Mouse (Mus musculus) heart, adult 9 months (tissue): ENCODE measurements around the gene Defb15.
"Not testable (repeated sequence)": the region's sequence is repeated elsewhere in the genome, so short reads cannot be mapped to it uniquely, and the experiment has no call there.

Source experiments
- DNase-seq, 2 experiments: peaks; one replicate each; pipeline ENCODE4 v3.0.0; 2022; ENCODE audit warnings: low spot score in 2 of 2

The Defb15 gene

DNA sequence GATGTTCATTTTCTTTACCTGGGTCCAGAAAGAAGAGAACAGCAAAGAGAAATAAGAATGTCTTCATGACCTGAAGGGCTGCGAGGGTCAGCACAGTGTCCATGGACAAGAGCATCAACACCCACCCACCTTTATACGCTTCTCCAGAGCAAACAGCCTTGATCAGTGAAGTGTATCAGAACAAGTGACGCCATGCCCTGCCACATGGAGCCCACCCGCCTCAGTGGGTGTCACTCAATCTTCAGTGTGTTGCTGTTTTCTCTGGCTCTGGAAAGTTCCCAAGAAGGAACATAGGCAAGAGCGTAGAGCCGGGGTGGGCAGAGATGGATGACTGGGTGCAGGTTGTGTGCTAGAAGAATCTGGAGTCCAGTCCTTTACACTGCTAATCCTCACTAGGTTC, at the start of gene Defb15:
Gene Defb15, minus strand, starts transcription at position 101 of the 400 bp plus-strand sequence.
- no peak for DNase-seq

DNA sequence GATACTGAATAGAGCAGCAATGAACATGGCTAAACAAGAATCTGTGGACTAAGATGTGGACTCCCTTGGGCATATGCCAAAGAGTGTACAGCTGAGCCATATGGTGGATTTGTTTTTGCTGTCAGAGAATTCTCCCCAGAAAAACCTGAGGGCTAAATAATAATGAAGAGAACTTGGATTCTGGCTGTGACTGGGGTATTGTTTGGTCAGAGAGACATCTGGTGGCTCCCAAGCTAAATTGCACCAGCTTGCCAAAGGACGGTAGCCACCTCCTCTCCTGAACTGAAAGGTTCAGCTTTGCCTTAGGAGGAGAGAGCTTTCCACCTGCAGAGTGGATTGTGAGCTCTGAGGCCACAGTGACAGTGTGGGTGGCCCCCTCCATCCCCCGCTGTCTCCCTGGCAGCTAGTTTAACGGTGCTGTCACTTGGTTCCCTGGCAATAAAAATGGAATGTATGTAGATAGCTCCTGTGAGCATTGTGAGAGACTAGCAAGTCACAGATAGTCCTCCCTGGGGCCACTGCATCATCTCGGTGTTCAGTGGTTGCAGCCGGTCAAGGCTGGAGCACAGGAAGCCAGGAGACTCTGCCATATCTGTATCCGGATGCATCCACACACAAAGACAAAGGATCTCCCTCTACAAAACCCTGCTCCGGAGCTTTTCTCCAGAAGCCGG, 49.3 kb upstream of the Defb15 start:
- DNase-seq, result no peak

DNA sequence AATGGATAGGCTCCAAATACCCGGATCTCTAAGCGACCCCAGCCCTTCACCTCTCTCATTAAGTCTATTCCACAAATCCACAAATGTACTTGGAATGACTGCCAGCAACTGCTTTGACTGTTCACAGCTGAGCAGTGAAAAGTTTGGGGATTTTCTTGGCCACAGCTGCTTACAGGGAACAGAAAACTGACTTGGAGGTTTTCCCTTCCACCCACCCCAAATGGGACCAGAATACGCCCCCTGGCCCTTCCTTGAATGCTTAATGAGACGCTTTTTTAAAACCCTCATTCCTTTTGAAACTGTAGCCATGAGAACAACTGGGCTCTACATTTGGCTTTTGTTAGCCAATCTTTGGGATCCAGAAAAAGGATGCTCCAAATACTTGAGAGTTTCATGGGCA, 45.7 kb upstream of the Defb15 start:
- DNase-seq, result no peak

DNA sequence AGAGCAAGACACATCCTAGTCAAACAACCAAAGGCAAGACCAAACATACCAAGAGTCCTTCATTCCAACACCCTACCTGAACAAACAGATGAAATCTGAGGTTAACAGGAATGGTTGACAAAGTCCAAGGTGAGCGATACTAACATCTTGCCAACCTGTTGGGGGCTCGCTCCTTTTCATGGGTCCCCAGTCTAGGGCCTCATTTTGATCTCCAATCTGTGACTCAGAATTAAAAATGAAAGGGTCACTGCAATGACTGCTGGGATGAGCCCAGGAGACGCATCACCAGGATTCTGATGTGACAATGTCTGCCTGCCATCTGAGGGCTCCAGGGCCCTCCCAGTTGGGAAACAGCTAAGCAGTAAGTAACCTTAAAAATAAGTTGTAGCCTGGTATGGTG, 37.0 kb upstream of the Defb15 start, which contains the start of gene Ccdc70:
Gene Ccdc70, plus strand, starts transcription at position 301 of the 400 bp plus-strand sequence.
- no peak for DNase-seq

DNA sequence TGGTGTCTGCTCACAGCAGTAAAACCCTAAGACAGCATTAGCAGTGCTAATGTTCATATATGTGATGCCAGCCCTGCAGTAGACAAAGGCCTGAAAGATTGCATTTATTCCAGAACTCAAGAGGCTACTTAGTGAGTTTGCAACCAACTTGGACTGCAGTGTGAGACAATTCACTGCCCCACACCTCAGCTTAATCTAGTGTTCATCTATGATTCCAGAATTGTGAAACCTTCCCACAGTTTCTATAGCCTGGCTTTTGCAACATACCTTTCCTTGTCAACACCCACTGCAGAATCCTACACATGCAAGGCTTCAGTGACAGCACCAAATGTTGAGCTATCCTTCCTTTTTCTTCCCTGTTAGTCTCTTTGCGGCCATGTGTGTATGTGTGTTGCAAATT, 34.1 kb upstream of the Defb15 start:
- DNase-seq, result no peak

DNA sequence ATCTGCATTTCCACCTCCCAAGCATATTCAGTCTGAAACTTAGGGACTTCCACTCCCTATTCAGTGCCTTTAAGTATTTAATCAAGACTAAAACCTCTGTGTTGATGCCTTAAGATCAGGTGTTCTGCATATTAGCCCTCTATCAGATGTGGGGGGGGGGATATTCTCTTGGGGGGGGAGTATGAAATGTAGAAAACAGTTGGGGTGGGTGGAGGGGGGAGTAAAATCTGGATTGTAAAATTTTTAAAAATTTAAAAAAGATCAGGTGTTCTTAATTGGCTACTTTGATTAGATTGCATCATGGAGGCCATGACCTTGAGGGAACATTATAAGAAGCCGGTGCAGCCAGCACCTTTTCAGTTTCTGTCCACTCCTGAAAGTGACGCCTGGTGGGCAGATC, 25.9 kb upstream of the Defb15 start, which contains the start of gene Fam90a1a:
Gene Fam90a1a, plus strand, starts transcription at position 301 of the 400 bp plus-strand sequence.
- no peak for DNase-seq

DNA sequence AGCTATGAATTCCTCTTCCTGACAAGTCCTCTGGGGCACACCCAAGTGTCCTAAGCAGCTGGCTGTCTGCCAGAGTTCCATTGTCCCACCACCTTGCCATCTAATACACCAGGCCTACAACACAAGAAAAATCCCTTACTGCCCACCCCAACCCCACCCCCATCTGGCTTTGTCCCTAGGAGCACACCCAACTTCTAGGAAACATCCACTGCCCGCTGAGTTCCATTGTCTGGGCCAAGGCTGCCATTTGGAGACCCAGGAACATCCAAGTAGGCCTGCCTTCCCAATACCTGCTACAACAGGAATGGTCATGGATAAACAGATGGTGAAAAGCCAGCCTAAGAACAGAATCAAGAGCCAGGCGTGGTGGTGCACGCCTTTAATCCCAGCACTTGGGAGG, 23.8 kb upstream of the Defb15 start:
- no peak for DNase-seq

DNA sequence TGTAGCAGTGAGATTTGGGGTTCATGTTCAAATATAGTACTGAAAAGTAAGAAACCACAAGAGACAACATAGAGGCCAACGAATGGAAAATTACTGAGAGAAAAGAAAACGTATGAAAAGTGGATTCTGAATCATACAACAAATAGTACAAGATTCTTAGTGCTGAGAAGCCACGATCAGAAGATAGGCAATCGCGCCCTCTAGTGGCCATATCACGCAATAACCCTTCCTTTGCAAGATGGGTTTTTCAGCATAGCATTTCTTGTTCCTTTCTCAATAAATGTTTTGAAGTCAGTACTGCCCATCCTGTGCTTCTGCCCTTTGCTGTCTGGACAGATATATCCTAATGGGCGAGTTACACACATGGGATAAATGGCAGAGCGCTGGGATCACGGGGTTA, 22.8 kb upstream of the Defb15 start:
- no peak for DNase-seq

DNA sequence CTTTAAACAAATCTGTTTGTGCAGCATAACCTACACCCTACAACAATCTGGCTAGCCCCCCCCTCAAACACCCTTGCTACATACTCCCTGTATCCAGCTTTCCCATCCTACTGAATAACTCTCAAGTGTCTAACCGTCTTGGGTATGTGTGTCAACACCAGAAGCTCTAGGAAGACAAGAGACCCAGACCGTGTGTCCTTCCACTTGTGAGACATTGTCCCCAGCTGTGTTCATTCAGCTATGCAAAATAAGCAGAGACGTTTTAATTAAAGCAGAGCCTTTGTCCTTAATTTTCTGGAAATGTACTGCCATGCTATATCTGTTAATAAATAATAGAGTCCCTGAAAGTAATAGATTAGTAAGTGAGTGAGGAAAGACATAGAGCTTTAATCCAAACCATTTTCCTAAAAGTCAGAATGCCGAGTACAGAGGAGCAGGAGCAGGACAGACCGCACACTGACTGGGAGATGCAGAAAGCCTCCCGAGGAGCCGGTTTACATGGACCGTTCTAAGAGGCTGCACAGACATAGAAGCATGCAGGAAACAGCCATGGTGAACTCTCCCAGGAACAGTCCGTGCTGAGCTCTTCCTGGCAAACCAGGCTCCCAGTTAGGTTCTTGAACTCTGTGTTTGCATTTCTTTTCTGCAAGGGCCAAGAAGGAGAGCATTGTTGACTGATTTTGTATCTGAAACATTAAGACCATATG, 15.0 kb upstream of the Defb15 start:
- DNase-seq, result no peak

DNA sequence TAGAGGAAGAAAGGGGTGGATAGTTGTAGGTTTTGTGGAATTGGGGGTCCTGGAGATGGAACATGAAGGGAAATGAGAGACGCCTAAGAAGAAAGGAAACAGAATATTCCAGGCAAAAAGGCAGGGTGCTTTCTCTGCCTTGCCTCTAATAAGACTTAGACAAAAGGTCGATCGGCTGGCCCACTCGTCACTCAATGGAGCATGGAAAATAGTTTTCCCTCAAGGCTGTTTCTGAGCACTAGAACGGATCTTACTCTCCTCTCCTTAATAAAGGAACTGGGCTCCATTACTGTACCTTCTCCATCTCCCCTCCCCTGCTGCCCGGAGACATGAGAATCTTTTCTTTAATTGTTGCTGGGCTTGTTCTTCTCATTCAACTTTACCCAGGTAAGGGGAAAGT, 14.0 kb upstream of the Defb15 start, which contains the start of gene Defb13:
Gene Defb13, plus strand, starts transcription at position 301 of the 400 bp plus-strand sequence.
- no peak for DNase-seq

DNA sequence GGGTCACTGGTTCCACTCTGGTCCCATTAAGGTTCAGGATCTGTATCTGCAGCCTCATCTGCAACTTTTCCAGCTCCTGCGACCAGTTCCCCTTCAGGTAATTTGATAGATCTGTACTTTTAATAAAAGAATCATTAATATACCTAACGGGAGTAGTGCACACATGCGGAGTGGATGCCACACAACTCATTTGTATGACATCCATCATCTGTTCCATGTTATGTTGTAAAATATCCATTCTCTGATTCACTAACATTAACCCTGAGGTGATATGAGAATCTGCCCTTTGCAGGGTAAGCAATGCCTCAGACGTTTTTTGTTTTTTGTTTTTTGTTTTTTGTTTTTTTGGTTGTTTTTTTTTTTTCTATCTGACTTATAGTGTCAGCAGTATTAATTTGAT, 5.5 kb upstream of the Defb15 start, which contains the start of gene Defb35:
Gene Defb35, plus strand, starts transcription at position 301 of the 400 bp plus-strand sequence.
- not testable (repeated sequence) for DNase-seq

DNA sequence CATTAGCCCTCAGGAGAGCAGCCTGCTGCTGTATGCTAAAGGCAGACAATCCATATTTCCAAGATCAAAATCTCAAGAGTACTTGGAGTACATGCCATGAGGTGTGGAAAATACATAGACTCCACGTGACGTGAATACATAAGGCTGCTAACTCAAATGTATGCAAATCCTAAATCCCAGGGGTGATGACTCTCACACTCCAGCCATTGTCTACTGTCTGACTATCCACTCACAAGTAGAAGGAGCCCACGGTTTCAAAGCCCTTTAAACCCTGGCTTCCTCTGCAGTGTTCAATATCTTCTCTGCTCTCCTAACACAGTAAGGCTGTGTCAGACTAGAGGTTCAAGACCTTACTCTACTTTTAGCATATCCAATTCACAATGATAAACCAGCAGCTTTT, 1.8 kb downstream of the Defb15 start:
- not testable (repeated sequence) for DNase-seq

DNA sequence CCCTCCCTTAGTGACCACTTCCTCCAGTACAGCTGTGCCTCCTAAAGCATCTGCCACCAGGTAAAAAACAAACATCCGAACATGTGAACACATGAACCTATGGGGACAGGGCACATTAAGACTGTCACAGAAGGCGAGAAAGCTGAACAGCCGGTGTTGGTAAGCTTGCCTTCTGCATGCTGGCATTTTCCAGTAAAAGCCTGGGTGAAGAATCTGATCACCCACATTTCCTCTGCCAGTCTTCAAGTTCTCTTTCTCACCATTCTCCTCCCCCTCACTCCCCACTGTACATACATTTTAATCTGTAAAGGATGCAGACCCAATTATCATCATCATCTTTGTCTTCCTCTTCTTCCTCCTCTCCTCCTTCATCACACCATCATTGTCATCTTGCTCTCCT, 16.9 kb downstream of the Defb15 start:
- DNase-seq, result no peak

DNA sequence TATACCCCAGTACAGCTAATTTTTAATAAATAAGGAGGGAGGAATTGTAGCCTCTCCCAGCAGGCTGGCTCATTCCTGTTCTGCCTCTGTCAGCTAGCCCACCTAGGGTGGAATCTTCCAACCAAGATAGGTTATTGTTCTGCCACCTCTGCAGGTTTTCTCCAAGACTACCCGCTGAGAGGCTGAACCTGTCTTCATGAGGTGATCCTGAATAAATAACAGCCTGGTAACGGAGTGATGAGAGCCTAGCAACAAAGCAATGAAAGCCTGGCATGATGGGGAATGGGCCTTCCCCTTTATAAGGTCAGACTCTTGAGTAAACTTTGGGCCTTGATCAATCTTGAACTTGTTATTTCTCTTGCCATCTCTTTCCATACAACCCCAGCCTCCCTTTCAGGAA, 20.0 kb downstream of the Defb15 start:
- DNase-seq, result no peak

DNA sequence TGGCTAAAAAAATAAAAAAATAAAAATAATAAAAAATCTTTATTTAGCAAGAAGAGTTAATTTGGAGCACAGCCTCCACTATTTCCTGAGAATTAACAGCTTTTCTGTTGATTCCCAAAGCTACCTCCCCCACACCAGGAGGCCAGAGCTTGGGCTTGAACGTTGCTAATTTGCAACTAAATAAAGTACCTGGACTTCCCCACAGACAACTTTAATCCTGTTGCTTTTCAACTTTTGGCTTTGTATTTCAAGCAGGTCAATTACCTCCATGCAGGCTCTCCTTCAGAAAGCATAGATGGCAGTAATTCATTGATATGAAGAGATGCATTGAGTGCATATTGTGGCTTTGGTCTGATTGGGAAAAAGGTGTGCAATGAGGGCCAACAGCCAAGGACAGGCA, 20.6 kb downstream of the Defb15 start:
- DNase-seq, result no peak

DNA sequence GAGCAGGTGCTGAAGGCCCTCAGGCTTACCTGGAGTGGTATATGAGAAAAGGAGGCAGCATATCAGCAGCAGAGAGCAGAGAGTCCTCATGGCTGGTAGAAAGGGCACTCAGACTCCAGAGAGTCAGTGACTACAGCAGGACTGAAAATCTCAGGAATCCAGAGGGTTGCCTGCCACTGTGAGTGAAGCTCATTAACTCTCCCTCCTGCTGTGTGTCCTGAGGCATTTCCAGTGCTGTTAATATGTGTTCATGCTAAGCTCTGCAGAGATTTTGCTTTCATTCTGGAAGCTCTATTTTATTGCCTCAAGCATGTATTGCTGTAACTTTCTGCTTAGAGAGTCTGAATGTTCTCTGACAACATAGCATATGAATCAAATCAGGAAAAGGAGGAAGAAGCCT, 26.2 kb downstream of the Defb15 start, which contains the start of gene Defb11:
Gene Defb11, minus strand, starts transcription at position 123 of the 400 bp plus-strand sequence.
- not testable (repeated sequence) for DNase-seq

DNA sequence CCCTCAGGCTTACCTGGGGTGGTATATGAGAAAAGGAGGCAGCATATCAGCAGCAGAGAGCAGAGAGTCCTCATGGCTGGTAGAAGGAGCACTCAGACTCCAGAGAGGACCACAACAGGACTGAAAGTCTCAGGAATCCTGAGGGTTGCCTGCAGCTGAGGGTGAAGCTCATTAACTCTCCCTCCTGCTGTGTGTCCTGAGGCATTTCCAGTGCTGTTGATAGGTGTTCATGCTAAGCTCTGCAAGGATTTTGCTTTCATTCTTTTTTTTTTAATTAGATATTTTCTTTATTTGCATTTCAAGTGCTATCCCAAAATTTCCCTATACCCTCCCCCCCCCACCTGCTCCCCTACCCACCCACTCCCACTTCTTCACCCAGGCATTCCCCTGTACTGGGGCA, 47.2 kb downstream of the Defb15 start, which contains the start of gene Defb9:
Gene Defb9, minus strand, starts transcription at position 101 of the 400 bp plus-strand sequence.
- DNase-seq, result not testable (repeated sequence)
